Mouse (Mus musculus) mature B cell (primary cell): ENCODE data around the gene Kdm4b.

Experiments
- in situ Hi-C: fragments of 300-500 bp; cut with MboI; formaldehyde crosslinking; loops from 2 replicates; pipeline ENCODE4 v1.14.3; 2019

The Kdm4b gene

GRCm38 (mm10) chr17:56348128-56348527, 22.3 kb downstream of the Kdm4b start:
- in situ Hi-C loops, result no loop called here

GRCm38 (mm10) chr17:56348586-56348985, 22.7 kb downstream of the Kdm4b start:
- in situ Hi-C loops, result no loop called here

GRCm38 (mm10) chr17:56350694-56351093, 24.8 kb downstream of the Kdm4b start:
- in situ Hi-C loops, result no loop called here

- in situ Hi-C loops, result loop anchor here (5.0 kb wide), 1 partner anchor 190 kb away; no protein-coding TSS in a partner anchor
Measured at GRCm38 (mm10) chr17:56356921-56357885, 31.3 kb downstream of the Kdm4b start.

GRCm38 (mm10) chr17:56359183-56359725, 33.4 kb downstream of the Kdm4b start:
- in situ Hi-C loops, result loop anchor here (5.0 kb wide), 1 partner anchor 188 kb away; no protein-coding TSS in a partner anchor

- in situ Hi-C loops, result loop anchor here (5.0 to 10.0 kb wide), 2 partner anchors 125 to 187 kb away; no protein-coding TSS in a partner anchor
Measured at GRCm38 (mm10) chr17:56359864-56360263, 34.0 kb downstream of the Kdm4b start.

- in situ Hi-C loops, result loop anchor here (10.0 kb wide), 1 partner anchor 124 kb away; no protein-coding TSS in a partner anchor
Measured at GRCm38 (mm10) chr17:56360451-56360850, 34.6 kb downstream of the Kdm4b start.

GRCm38 (mm10) chr17:56361542-56361941, 35.7 kb downstream of the Kdm4b start:
- in situ Hi-C loops, result loop anchor here (10.0 kb wide), 1 partner anchor 123 kb away; no protein-coding TSS in a partner anchor

- in situ Hi-C loops, result loop anchor here (10.0 kb wide), 1 partner anchor 119 kb away; no protein-coding TSS in a partner anchor
Measured at GRCm38 (mm10) chr17:56365791-56366673, 40.2 kb downstream of the Kdm4b start.

GRCm38 (mm10) chr17:56368291-56368790, 42.5 kb downstream of the Kdm4b start:
- in situ Hi-C loops, result loop anchor here (10.0 kb wide), 1 partner anchor 116 kb away; no protein-coding TSS in a partner anchor

GRCm38 (mm10) chr17:56370090-56370489, 44.2 kb downstream of the Kdm4b start:
- in situ Hi-C loops, result no loop called here

GRCm38 (mm10) chr17:56371029-56371660, 45.3 kb downstream of the Kdm4b start:
- in situ Hi-C loops, result no loop called here

- in situ Hi-C loops, result no loop called here
Measured at GRCm38 (mm10) chr17:56372109-56372508, 46.2 kb downstream of the Kdm4b start.

- in situ Hi-C loops, result no loop called here
Measured at GRCm38 (mm10) chr17:56373136-56374034, 47.5 kb downstream of the Kdm4b start.

- in situ Hi-C loops, result no loop called here
Measured at GRCm38 (mm10) chr17:56374851-56375250, 49.0 kb downstream of the Kdm4b start.

GRCm38 (mm10) chr17:56379281-56379834, 53.5 kb downstream of the Kdm4b start:
- in situ Hi-C loops, result no loop called here

GRCm38 (mm10) chr17:56380286-56380685, 54.4 kb downstream of the Kdm4b start:
- in situ Hi-C loops, result no loop called here

GRCm38 (mm10) chr17:56381183-56381582, 55.3 kb downstream of the Kdm4b start:
- in situ Hi-C loops, result no loop called here

- in situ Hi-C loops, result no loop called here
Measured at GRCm38 (mm10) chr17:56382997-56383396, 57.1 kb downstream of the Kdm4b start.
